Mouse (Mus musculus) ES-E14 (cell line): ENCODE data around the gene Pygo2.

Experiments
- CHD2 ChIP-seq: IDR thresholded peaks from 2 replicates; pipeline ENCODE4 v1.6.1; 2014; ENCODE audit warnings: mild to moderate bottlenecking, low read depth, low read length, inconsistent platforms
- HCFC1 ChIP-seq: IDR thresholded peaks from 2 replicates; pipeline ENCODE4 v1.6.1; 2012; ENCODE audit warnings: low read length, inconsistent platforms, borderline replicate concordance; ENCODE audit not compliant: insufficient read depth

- TF ChIP-seq HCFC1 (no peak), CHD2 (no peak)
Measured at GRCm38 (mm10) chr3:89458372-89458964, 28.5 kb downstream of the Pygo2 start.
